In genomic region chr6:119388650-119389012, GRCm38 (mm10) we compare ENCODE assay signal across 8 mouse cellular contexts. TPM values are rescaled to one million over a fixed set of nuclear protein-coding genes. Genes with fewer than 3 reads are reported as not detected.
A peak's percentile ranks its signal among the peaks of the same experiment; 100 is the strongest.
DNase-seq lines count a peak whose midpoint lies in the region; ATAC-seq and TF ChIP-seq lines count a peak whose summit lies in the region.

No protein-coding gene starts in this region.

- H3K9ac ChIP-seq in heart, embryonic 12.5 days = peak overlapping the region; percentile 91
- H3K9ac ChIP-seq in kidney, postnatal 0 days (ENCODE audit: low read depth, low read length) = peak overlapping the region; percentile 93
- peak overlapping the region; percentile 91 for H3K9ac ChIP-seq in liver, embryonic 11.5 days (ENCODE audit: low read depth, low read length)
- H3K9ac ChIP-seq in stomach, embryonic 14.5 days (replicated peaks; ENCODE audit: low read depth, low read length) = peak overlapping the region; percentile 85

- H3K4me3 ChIP-seq in heart, embryonic 12.5 days = peak overlapping the region; percentile 77
- peak overlapping the region; percentile 92 for H3K4me3 ChIP-seq in kidney, postnatal 0 days (replicated peaks; ENCODE audit: low read depth, low read length)
- peak overlapping the region; percentile 81 for H3K4me3 ChIP-seq in liver, embryonic 11.5 days (ENCODE audit: low read depth, low read length)
- peak overlapping the region; percentile 69 for H3K4me3 ChIP-seq in stomach, embryonic 14.5 days (ENCODE audit: low read depth, low read length)

- no peak for TF ChIP-seq CTCF in kidney, postnatal 0 days (IDR thresholded peaks at IDR 0.05; ENCODE audit: low read depth)

- no peaks in the 10 kb centered on the region for H3K9me3 ChIP-seq in heart, embryonic 12.5 days (replicated peaks)
- no peaks in the 10 kb centered on the region for H3K9me3 ChIP-seq in kidney, postnatal 0 days (replicated peaks; ENCODE audit: low read length)
- H3K9me3 ChIP-seq in liver, embryonic 11.5 days (ENCODE audit: control insufficient read depth, low read length) = no peaks in the 10 kb centered on the region
- H3K9me3 ChIP-seq in stomach, embryonic 14.5 days (ENCODE audit: control insufficient read depth, low read depth, low read length) = no peaks in the 10 kb centered on the region

- under 1% methylated on average over 41 of the region's 53 CpGs for WGBS in heart, embryonic 12.5 days
- 0% methylated on average over 43 of the region's 53 CpGs for WGBS in kidney, postnatal 0 days
- WGBS in liver, embryonic 11.5 days = under 1% methylated on average over 53 of the region's 53 CpGs
- under 1% methylated on average over 53 of the region's 53 CpGs for WGBS in stomach, embryonic 14.5 days

- H3K27ac ChIP-seq in heart, embryonic 12.5 days (ENCODE audit: poor library complexity, severe bottlenecking) = peak overlapping the region; percentile 92
- H3K27ac ChIP-seq in kidney, postnatal 0 days = peak overlapping the region; percentile 93
- peak overlapping the region; percentile 73 for H3K27ac ChIP-seq in liver, embryonic 11.5 days (ENCODE audit: low read depth, low read length)
- H3K27ac ChIP-seq in stomach, embryonic 14.5 days (ENCODE audit: low read length) = peak overlapping the region; percentile 75; the same call in 1 of the 2 replicates

- peak overlapping the region; percentile 92 for H3K4me2 ChIP-seq in heart, embryonic 12.5 days
- peak overlapping the region; percentile 84 for H3K4me2 ChIP-seq in kidney, postnatal 0 days (ENCODE audit: low read length)
- peak overlapping the region; percentile 84 for H3K4me2 ChIP-seq in liver, embryonic 11.5 days
- peak overlapping the region; percentile 51 for H3K4me2 ChIP-seq in stomach, embryonic 14.5 days (replicated peaks; ENCODE audit: low read depth, low read length)

- peak; percentile 97 for ATAC-seq in erythroblast, adult 5-6 weeks (replicated peaks; ENCODE audit: low FRiP score, poor library complexity, severe bottlenecking)
- ATAC-seq in heart, embryonic 12.5 days (ENCODE audit: insufficient number of reproducible peaks, low FRiP score) = peak; percentile 100
- peak; percentile 99 for ATAC-seq in kidney, postnatal 0 days (replicated peaks; ENCODE audit: low FRiP score, low read depth)
- ATAC-seq in liver, embryonic 11.5 days (replicated peaks; ENCODE audit: low FRiP score) = peak; percentile 99
- ATAC-seq in stomach, embryonic 14.5 days (ENCODE audit: insufficient number of reproducible peaks, insufficient read depth, low FRiP score, low read depth) = peak; percentile 99

- peaks cover 10% of the 10 kb centered on the region for H3K4me1 ChIP-seq in heart, embryonic 12.5 days (replicated peaks)
- peaks cover 8% of the 10 kb centered on the region; the same call in 1 of the 2 replicates for H3K4me1 ChIP-seq in kidney, postnatal 0 days (replicated peaks; ENCODE audit: insufficient read depth, low read length)
- H3K4me1 ChIP-seq in liver, embryonic 11.5 days (replicated peaks; ENCODE audit: control insufficient read depth, insufficient read depth, low read length) = peaks cover 4% of the 10 kb centered on the region; the same call in 1 of the 2 replicates
- H3K4me1 ChIP-seq in stomach, embryonic 14.5 days (ENCODE audit: control insufficient read depth, insufficient read depth, low read length) = peaks cover 6% of the 10 kb centered on the region; the same call in 1 of the 2 replicates

- DNase-seq in B cell, adult 2 months = peak; percentile 96 to 97
- DNase-seq in brain, adult 2 months (ENCODE audit: low read depth, low spot score) = peak; percentile 99
- peak; percentile 98 for DNase-seq in kidney, postnatal 0 days (ENCODE audit: low spot score)
- peak; percentile 92 for DNase-seq in liver, embryonic 11.5 days (ENCODE audit: low spot score)
- peak; percentile 97 for DNase-seq in naive thymus-derived CD4-positive, alpha-beta T cell, adult 2 months (ENCODE audit: low read depth)

- H3K36me3 ChIP-seq in heart, embryonic 12.5 days = no peaks in the 10 kb centered on the region
- no peaks in the 10 kb centered on the region for H3K36me3 ChIP-seq in kidney, postnatal 0 days (ENCODE audit: insufficient read depth, low read length)
- H3K36me3 ChIP-seq in liver, embryonic 11.5 days (ENCODE audit: control insufficient read depth, insufficient read depth, low read length) = no peaks in the 10 kb centered on the region
- no peaks in the 10 kb centered on the region for H3K36me3 ChIP-seq in stomach, embryonic 14.5 days (ENCODE audit: control insufficient read depth, insufficient read depth, low read length)

- no peaks in the 10 kb centered on the region for H3K27me3 ChIP-seq in heart, embryonic 12.5 days (replicated peaks)
- no peaks in the 10 kb centered on the region for H3K27me3 ChIP-seq in kidney, postnatal 0 days (ENCODE audit: insufficient read depth, low read length)
- H3K27me3 ChIP-seq in liver, embryonic 11.5 days (replicated peaks; ENCODE audit: control insufficient read depth, insufficient read depth, low read length) = no peaks in the 10 kb centered on the region
- no peaks in the 10 kb centered on the region for H3K27me3 ChIP-seq in stomach, embryonic 14.5 days (ENCODE audit: control insufficient read depth, insufficient read depth, low read length)

RNA-seq across cellular contexts. Expression of gene Adipor2, which starts 28.9 kb away (rescaled TPM):
- total RNA-seq in erythroblast, adult 5-6 weeks (2015; ENCODE audit: low replicate concordance) = 29.2 and 29.7 TPM in 2 replicates
- total RNA-seq in erythroblast, adult 5-6 weeks (2017; ENCODE audit: low replicate concordance) = 35.7 and 40.3 TPM in 2 replicates
- polyA plus RNA-seq in heart, embryonic 12.5 days (2016; fragmentation: Nextera tagmentation; extraction: Ambion mirVana) = 27.8 and 30.2 TPM in 2 replicates
- polyA plus RNA-seq in kidney, postnatal 0 days (2015; fragmentation: Nextera tagmentation; extraction: Ambion mirVana) = 43.3 and 47.3 TPM in 2 replicates
- 15.8 and 16.5 TPM in 2 replicates for polyA plus RNA-seq in liver, embryonic 11.5 days (2014; fragmentation: Nextera tagmentation; extraction: Ambion mirVana)
- polyA plus RNA-seq in stomach, embryonic 14.5 days (2014; fragmentation: Nextera tagmentation; extraction: Ambion mirVana) = 37.5 and 37.9 TPM in 2 replicates

RNA-seq across cellular contexts. Expression of gene Lrtm2, which starts 58.1 kb away (rescaled TPM):
- total RNA-seq in erythroblast, adult 5-6 weeks (2015; ENCODE audit: low replicate concordance) = not detected in 2 replicates
- not detected in 2 replicates for total RNA-seq in erythroblast, adult 5-6 weeks (2017; ENCODE audit: low replicate concordance)
- polyA plus RNA-seq in heart, embryonic 12.5 days (2016; fragmentation: Nextera tagmentation; extraction: Ambion mirVana) = 0.05 and 0.15 TPM in 2 replicates
- polyA plus RNA-seq in kidney, postnatal 0 days (2015; fragmentation: Nextera tagmentation; extraction: Ambion mirVana) = 0.23 and 0.25 TPM in 2 replicates
- polyA plus RNA-seq in liver, embryonic 11.5 days (2014; fragmentation: Nextera tagmentation; extraction: Ambion mirVana) = not detected in 2 replicates
- polyA plus RNA-seq in stomach, embryonic 14.5 days (2014; fragmentation: Nextera tagmentation; extraction: Ambion mirVana) = 0.23 and 0.38 TPM in 2 replicates

Comparison
In these comparisons a context has a peak if more than half of its experiments do, and no peak if none do; other contexts are left out.
1. Peak in every context shown above with its lines: DNase-seq, ATAC-seq, H3K4me3 ChIP-seq and H3K27ac ChIP-seq.